Mouse (Mus musculus): Measurements from ENCODE around the gene Rsl24d1. TPM values are rescaled to one million over a fixed set of nuclear protein-coding genes. Genes with fewer than 3 reads are reported as not detected.

The Rsl24d1 gene
- polyA plus RNA-seq, 1 experiment from 2014 or later: 153 TPM

GRCm38 (mm10) chr9:73091747-73092146, 21.5 kb upstream of the Rsl24d1 start:
- Histone ChIP-seq H3K36me3 (ENCODE audit: control insufficient read depth, insufficient read depth, low read length) (no peaks in the 10 kb centered on the region), H3K27ac (ENCODE audit: low read depth, low read length) (no peak overlapping the region), H3K9me3 (ENCODE audit: control insufficient read depth, low read length) (no peaks in the 10 kb centered on the region), H3K4me1 (replicated peaks; ENCODE audit: control insufficient read depth, insufficient read depth, low read length) (no peaks in the 10 kb centered on the region), H3K9ac (ENCODE audit: low read length) (no peak overlapping the region), H3K4me2 (ENCODE audit: low read depth, low read length, severe bottlenecking) (no peak overlapping the region), H3K27me3 (ENCODE audit: control insufficient read depth, insufficient read depth, low read length) (no peaks in the 10 kb centered on the region), H3K4me3 (ENCODE audit: low read depth, low read length) (no peak overlapping the region)
- ATAC-seq (replicated peaks; ENCODE audit: low FRiP score) (0 out of 2 replicates have a peak, but pooled peaks have one; percentile 27), DNase-seq (ENCODE audit: low spot score) (no peak)
- WGBS: 0% methylated on average over 1 of the region's 1 CpGs

GRCm38 (mm10) chr9:73094580-73094979, 18.6 kb upstream of the Rsl24d1 start:
- Histone ChIP-seq H3K9me3 (ENCODE audit: control insufficient read depth, low read length) (no peaks in the 10 kb centered on the region), H3K36me3 (ENCODE audit: control insufficient read depth, insufficient read depth, low read length) (no peaks in the 10 kb centered on the region), H3K4me2 (ENCODE audit: low read depth, low read length, severe bottlenecking) (no peak overlapping the region), H3K4me3 (ENCODE audit: low read depth, low read length) (no peak overlapping the region), H3K9ac (ENCODE audit: low read length) (no peak overlapping the region), H3K27ac (ENCODE audit: low read depth, low read length) (no peak overlapping the region), H3K27me3 (ENCODE audit: control insufficient read depth, insufficient read depth, low read length) (no peaks in the 10 kb centered on the region), H3K4me1 (replicated peaks; ENCODE audit: control insufficient read depth, insufficient read depth, low read length) (no peaks in the 10 kb centered on the region)
- DNase-seq (ENCODE audit: low spot score): peak; percentile 55
- 65% methylated on average over 17 of the region's 17 CpGs for WGBS
- ATAC-seq (replicated peaks; ENCODE audit: low FRiP score): peak; percentile 46; the same call in 1 of the 2 replicates

GRCm38 (mm10) chr9:73097898-73098297, 15.3 kb upstream of the Rsl24d1 start:
- Histone ChIP-seq H3K27me3 (ENCODE audit: control insufficient read depth, insufficient read depth, low read length) (peaks cover 5% of the 10 kb centered on the region; the same call in 1 of the 2 replicates), H3K4me1 (replicated peaks; ENCODE audit: control insufficient read depth, insufficient read depth, low read length) (no peaks in the 10 kb centered on the region), H3K4me2 (ENCODE audit: low read depth, low read length, severe bottlenecking) (no peak overlapping the region), H3K9me3 (ENCODE audit: control insufficient read depth, low read length) (no peaks in the 10 kb centered on the region), H3K36me3 (ENCODE audit: control insufficient read depth, insufficient read depth, low read length) (no peaks in the 10 kb centered on the region), H3K9ac (ENCODE audit: low read length) (no peak overlapping the region), H3K4me3 (ENCODE audit: low read depth, low read length) (no peak overlapping the region), H3K27ac (ENCODE audit: low read depth, low read length) (no peak overlapping the region)
- no peak for DNase-seq (ENCODE audit: low spot score)
- WGBS: 82% methylated on average over 2 of the region's 2 CpGs
- ATAC-seq (replicated peaks; ENCODE audit: low FRiP score): no peak

GRCm38 (mm10) chr9:73101536-73101935, 11.7 kb upstream of the Rsl24d1 start, which contains the start of gene Khdc3:
Gene Khdc3 (plus strand): TSS chr9:73101836.
- Histone ChIP-seq H3K9me3 (ENCODE audit: control insufficient read depth, low read length) (no peaks in the 10 kb centered on the region), H3K36me3 (ENCODE audit: control insufficient read depth, insufficient read depth, low read length) (no peaks in the 10 kb centered on the region), H3K4me2 (ENCODE audit: low read depth, low read length, severe bottlenecking) (no peak within 1 kb of the TSS), H3K27me3 (ENCODE audit: control insufficient read depth, insufficient read depth, low read length) (peaks cover 17% of the 10 kb centered on the region; the same call in 1 of the 2 replicates), H3K4me1 (replicated peaks; ENCODE audit: control insufficient read depth, insufficient read depth, low read length) (no peaks in the 10 kb centered on the region), H3K4me3 (ENCODE audit: low read depth, low read length) (no peak within 1 kb of the TSS), H3K27ac (ENCODE audit: low read depth, low read length) (no peak within 1 kb of the TSS), H3K9ac (ENCODE audit: low read length) (no peak within 1 kb of the TSS)
- 88% methylated on average over 5 of the region's 5 CpGs for WGBS
- ATAC-seq (replicated peaks; ENCODE audit: low FRiP score) (no peak), DNase-seq (ENCODE audit: low spot score) (no peak)

GRCm38 (mm10) chr9:73102181-73102580, 11.0 kb upstream of the Rsl24d1 start, which contains the start of gene Gm20509:
Gene Gm20509 (plus strand): TSS chr9:73102470.
- Histone ChIP-seq H3K4me3 (ENCODE audit: low read depth, low read length) (peak within 1 kb of the TSS; percentile 38), H3K27ac (ENCODE audit: low read depth, low read length) (no peak within 1 kb of the TSS), H3K36me3 (ENCODE audit: control insufficient read depth, insufficient read depth, low read length) (no peaks in the 10 kb centered on the region), H3K9me3 (ENCODE audit: control insufficient read depth, low read length) (no peaks in the 10 kb centered on the region), H3K27me3 (ENCODE audit: control insufficient read depth, insufficient read depth, low read length) (peaks cover 17% of the 10 kb centered on the region; the same call in 1 of the 2 replicates), H3K4me1 (replicated peaks; ENCODE audit: control insufficient read depth, insufficient read depth, low read length) (no peaks in the 10 kb centered on the region), H3K9ac (ENCODE audit: low read length) (peak within 1 kb of the TSS; percentile 46), H3K4me2 (ENCODE audit: low read depth, low read length, severe bottlenecking) (peak within 1 kb of the TSS; percentile 76)
- WGBS: 93% methylated on average over 4 of the region's 4 CpGs
- no peak for ATAC-seq (replicated peaks; ENCODE audit: low FRiP score)
- no peak for DNase-seq (ENCODE audit: low spot score)

GRCm38 (mm10) chr9:73103159-73103879, 9.9 kb upstream of the Rsl24d1 start:
- Histone ChIP-seq H3K27me3 (ENCODE audit: control insufficient read depth, insufficient read depth, low read length) (peaks cover 17% of the 10 kb centered on the region; the same call in 1 of the 2 replicates), H3K36me3 (ENCODE audit: control insufficient read depth, insufficient read depth, low read length) (no peaks in the 10 kb centered on the region), H3K4me3 (ENCODE audit: low read depth, low read length) (peak overlapping the region; percentile 38), H3K9ac (ENCODE audit: low read length) (peak overlapping the region; percentile 46), H3K4me1 (replicated peaks; ENCODE audit: control insufficient read depth, insufficient read depth, low read length) (no peaks in the 10 kb centered on the region), H3K27ac (ENCODE audit: low read depth, low read length) (no peak overlapping the region), H3K4me2 (ENCODE audit: low read depth, low read length, severe bottlenecking) (peak overlapping the region; percentile 76), H3K9me3 (ENCODE audit: control insufficient read depth, low read length) (no peaks in the 10 kb centered on the region)
- DNase-seq (ENCODE audit: low spot score) (peak; percentile 78), ATAC-seq (replicated peaks; ENCODE audit: low FRiP score) (peak; percentile 56)
- 6% methylated on average over 60 of the region's 60 CpGs for WGBS

- DNase-seq (ENCODE audit: low spot score) (no peak), ATAC-seq (replicated peaks; ENCODE audit: low FRiP score) (no peak; the same call in 1 of the 2 replicates)
- Histone ChIP-seq H3K9me3 (ENCODE audit: control insufficient read depth, low read length) (no peaks in the 10 kb centered on the region), H3K4me2 (ENCODE audit: low read depth, low read length, severe bottlenecking) (peak overlapping the region; percentile 76; the same call in 1 of the 2 replicates), H3K27me3 (ENCODE audit: control insufficient read depth, insufficient read depth, low read length) (peaks cover 17% of the 10 kb centered on the region; the same call in 1 of the 2 replicates), H3K4me1 (replicated peaks; ENCODE audit: control insufficient read depth, insufficient read depth, low read length) (no peaks in the 10 kb centered on the region), H3K27ac (ENCODE audit: low read depth, low read length) (no peak overlapping the region), H3K36me3 (ENCODE audit: control insufficient read depth, insufficient read depth, low read length) (no peaks in the 10 kb centered on the region), H3K9ac (ENCODE audit: low read length) (no peak overlapping the region), H3K4me3 (ENCODE audit: low read depth, low read length) (peak overlapping the region; percentile 38)
- WGBS: 45% methylated on average over 5 of the region's 5 CpGs
Measured at GRCm38 (mm10) chr9:73103880-73104198, 9.4 kb upstream of the Rsl24d1 start.

- H3K4me2 ChIP-seq (ENCODE audit: low read depth, low read length, severe bottlenecking): no peak overlapping the region
- WGBS: 58% methylated on average over 1 of the region's 1 CpGs
- H3K9me3 ChIP-seq (ENCODE audit: control insufficient read depth, low read length): no peaks in the 10 kb centered on the region
- DNase-seq (ENCODE audit: low spot score): no peak
- H3K4me1 ChIP-seq (replicated peaks; ENCODE audit: control insufficient read depth, insufficient read depth, low read length): no peaks in the 10 kb centered on the region
- ATAC-seq (replicated peaks; ENCODE audit: low FRiP score): no peak
- H3K9ac ChIP-seq (ENCODE audit: low read length): no peak overlapping the region
- no peaks in the 10 kb centered on the region for H3K36me3 ChIP-seq (ENCODE audit: control insufficient read depth, insufficient read depth, low read length)
- H3K27me3 ChIP-seq (ENCODE audit: control insufficient read depth, insufficient read depth, low read length): peaks cover 17% of the 10 kb centered on the region; the same call in 1 of the 2 replicates
- no peak overlapping the region for H3K27ac ChIP-seq (ENCODE audit: low read depth, low read length)
- H3K4me3 ChIP-seq (ENCODE audit: low read depth, low read length): no peak overlapping the region
Measured at GRCm38 (mm10) chr9:73105141-73105540, 8.1 kb upstream of the Rsl24d1 start.

- ATAC-seq (replicated peaks; ENCODE audit: low FRiP score) (no peak), DNase-seq (ENCODE audit: low spot score) (no peak)
- Histone ChIP-seq H3K4me1 (replicated peaks; ENCODE audit: control insufficient read depth, insufficient read depth, low read length) (no peaks in the 10 kb centered on the region), H3K27me3 (ENCODE audit: control insufficient read depth, insufficient read depth, low read length) (peaks cover 17% of the 10 kb centered on the region; the same call in 1 of the 2 replicates), H3K4me2 (ENCODE audit: low read depth, low read length, severe bottlenecking) (no peak overlapping the region), H3K36me3 (ENCODE audit: control insufficient read depth, insufficient read depth, low read length) (no peaks in the 10 kb centered on the region), H3K27ac (ENCODE audit: low read depth, low read length) (no peak overlapping the region), H3K9ac (ENCODE audit: low read length) (no peak overlapping the region), H3K4me3 (ENCODE audit: low read depth, low read length) (no peak overlapping the region), H3K9me3 (ENCODE audit: control insufficient read depth, low read length) (no peaks in the 10 kb centered on the region)
Measured at GRCm38 (mm10) chr9:73105771-73106170, 7.5 kb upstream of the Rsl24d1 start.

All from forebrain, embryonic 11.5 days (tissue).